Mouse (Mus musculus): Measurements from ENCODE around the gene Akt1s1. TPM values are rescaled to one million over a fixed set of nuclear protein-coding genes. Genes with fewer than 3 reads are reported as not detected.

Akt1s1 gene
- total and polyA plus RNA-seq, 2 experiments from 2014 or later, result 81.8 to 91.8 TPM

GRCm38 (mm10) chr7:44888256-44889105 is 39.7 kb downstream of the Akt1s1 start:
- WGBS, result 37% methylated on average over 13 of the region's 13 CpGs
- H3K36me3 ChIP-seq (replicated peaks; ENCODE audit: control insufficient read depth, insufficient read depth, low read length), result peaks cover 23% of the 10 kb centered on the region
- no peak overlapping the region for H3K4me3 ChIP-seq (ENCODE audit: low read depth, low read length)
- no peaks in the 10 kb centered on the region for H3K9me3 ChIP-seq (replicated peaks; ENCODE audit: control insufficient read depth, low read length)
- peak; percentile 38; the same call in 1 of the 2 replicates for TF ChIP-seq EP300 (IDR thresholded peaks at IDR 0.05; ENCODE audit: low read depth)
- TF ChIP-seq CTCF (IDR thresholded peaks at IDR 0.05; ENCODE audit: low read depth), result no peak
- H3K4me2 ChIP-seq (ENCODE audit: low read depth, low read length), result no peak overlapping the region
- no peak overlapping the region for H3K9ac ChIP-seq (replicated peaks; ENCODE audit: low read depth, low read length)
- ATAC-seq (ENCODE audit: insufficient read depth, low read depth), result peak; percentile 50
- DNase-seq (ENCODE audit: low spot score), result peak; percentile 52
- H3K27ac ChIP-seq (ENCODE audit: low read depth), result peak overlapping the region; percentile 74
- peaks cover 40% of the 10 kb centered on the region for H3K4me1 ChIP-seq (ENCODE audit: control insufficient read depth, insufficient read depth)
- no peaks in the 10 kb centered on the region for H3K27me3 ChIP-seq (ENCODE audit: control insufficient read depth, insufficient read depth, low read length)

- peaks cover 10% of the 10 kb centered on the region; the same call in 1 of the 2 replicates for H3K36me3 ChIP-seq (replicated peaks; ENCODE audit: control insufficient read depth, insufficient read depth, low read length)
- H3K4me3 ChIP-seq (ENCODE audit: low read depth, low read length), result no peak overlapping the region
- peaks cover 44% of the 10 kb centered on the region for H3K4me1 ChIP-seq (ENCODE audit: control insufficient read depth, insufficient read depth)
- no peaks in the 10 kb centered on the region for H3K27me3 ChIP-seq (ENCODE audit: control insufficient read depth, insufficient read depth, low read length)
- no peak overlapping the region for H3K4me2 ChIP-seq (ENCODE audit: low read depth, low read length)
- TF ChIP-seq EP300 (IDR thresholded peaks at IDR 0.05; ENCODE audit: low read depth) (no peak), CTCF (IDR thresholded peaks at IDR 0.05; ENCODE audit: low read depth) (no peak)
- 85% methylated on average over 6 of the region's 7 CpGs for WGBS
- H3K27ac ChIP-seq (ENCODE audit: low read depth), result no peak overlapping the region
- no peak for ATAC-seq (ENCODE audit: insufficient read depth, low read depth)
- no peaks in the 10 kb centered on the region for H3K9me3 ChIP-seq (replicated peaks; ENCODE audit: control insufficient read depth, low read length)
- DNase-seq (ENCODE audit: low spot score), result no peak
- H3K9ac ChIP-seq (replicated peaks; ENCODE audit: low read depth, low read length), result no peak overlapping the region
These were observed 41.4 kb downstream of the Akt1s1 start for GRCm38 (mm10) chr7:44890180-44890579.

GRCm38 (mm10) chr7:44890737-44891136 is 41.9 kb downstream of the Akt1s1 start:
- Histone ChIP-seq H3K27ac (ENCODE audit: low read depth) (no peak overlapping the region), H3K27me3 (ENCODE audit: control insufficient read depth, insufficient read depth, low read length) (no peaks in the 10 kb centered on the region), H3K9ac (replicated peaks; ENCODE audit: low read depth, low read length) (no peak overlapping the region), H3K4me2 (ENCODE audit: low read depth, low read length) (peak overlapping the region; percentile 91), H3K4me3 (ENCODE audit: low read depth, low read length) (no peak overlapping the region; the same call in 1 of the 2 replicates), H3K36me3 (replicated peaks; ENCODE audit: control insufficient read depth, insufficient read depth, low read length) (peaks cover 4% of the 10 kb centered on the region; the same call in 1 of the 2 replicates), H3K4me1 (ENCODE audit: control insufficient read depth, insufficient read depth) (peaks cover 47% of the 10 kb centered on the region), H3K9me3 (replicated peaks; ENCODE audit: control insufficient read depth, low read length) (no peaks in the 10 kb centered on the region)
- ATAC-seq (ENCODE audit: insufficient read depth, low read depth) (no peak), DNase-seq (ENCODE audit: low spot score) (no peak)
- TF ChIP-seq EP300 (IDR thresholded peaks at IDR 0.05; ENCODE audit: low read depth) (no peak), CTCF (IDR thresholded peaks at IDR 0.05; ENCODE audit: low read depth) (no peak)
- 56% methylated on average over 4 of the region's 4 CpGs for WGBS

- H3K4me1 ChIP-seq (ENCODE audit: control insufficient read depth, insufficient read depth), result peaks cover 51% of the 10 kb centered on the region
- 19% methylated on average over 6 of the region's 6 CpGs for WGBS
- peak overlapping the region; percentile 91 for H3K4me2 ChIP-seq (ENCODE audit: low read depth, low read length)
- peak overlapping the region; percentile 91 for H3K27ac ChIP-seq (ENCODE audit: low read depth)
- no peaks in the 10 kb centered on the region; the same call in 1 of the 2 replicates for H3K36me3 ChIP-seq (replicated peaks; ENCODE audit: control insufficient read depth, insufficient read depth, low read length)
- H3K4me3 ChIP-seq (ENCODE audit: low read depth, low read length), result peak overlapping the region; percentile 77
- ATAC-seq (ENCODE audit: insufficient read depth, low read depth) (no peak), DNase-seq (ENCODE audit: low spot score) (no peak)
- no peaks in the 10 kb centered on the region for H3K27me3 ChIP-seq (ENCODE audit: control insufficient read depth, insufficient read depth, low read length)
- H3K9me3 ChIP-seq (replicated peaks; ENCODE audit: control insufficient read depth, low read length), result no peaks in the 10 kb centered on the region
- TF ChIP-seq CTCF (IDR thresholded peaks at IDR 0.05; ENCODE audit: low read depth), result no peak
- TF ChIP-seq EP300 (IDR thresholded peaks at IDR 0.05; ENCODE audit: low read depth), result no peak
- H3K9ac ChIP-seq (replicated peaks; ENCODE audit: low read depth, low read length), result peak overlapping the region; percentile 87
These were observed 42.8 kb downstream of the Akt1s1 start for GRCm38 (mm10) chr7:44891611-44892010.

GRCm38 (mm10) chr7:44892276-44892921 is 43.6 kb downstream of the Akt1s1 start, which contains the start of gene Med25:
Med25 (minus strand) TSS chr7:44892712.
- no peaks in the 10 kb centered on the region for H3K9me3 ChIP-seq (replicated peaks; ENCODE audit: control insufficient read depth, low read length)
- peaks cover 50% of the 10 kb centered on the region for H3K4me1 ChIP-seq (ENCODE audit: control insufficient read depth, insufficient read depth)
- H3K27ac ChIP-seq (ENCODE audit: low read depth), result peak within 1 kb of the TSS; percentile 91
- WGBS, result under 1% methylated on average over 56 of the region's 56 CpGs
- ATAC-seq (ENCODE audit: insufficient read depth, low read depth), result peak; percentile 67
- DNase-seq (ENCODE audit: low spot score), result peak; percentile 93
- peak within 1 kb of the TSS; percentile 91 for H3K4me2 ChIP-seq (ENCODE audit: low read depth, low read length)
- H3K4me3 ChIP-seq (ENCODE audit: low read depth, low read length), result peak within 1 kb of the TSS; percentile 77
- H3K27me3 ChIP-seq (ENCODE audit: control insufficient read depth, insufficient read depth, low read length), result no peaks in the 10 kb centered on the region
- no peaks in the 10 kb centered on the region; the same call in 1 of the 2 replicates for H3K36me3 ChIP-seq (replicated peaks; ENCODE audit: control insufficient read depth, insufficient read depth, low read length)
- no peak for TF ChIP-seq CTCF (IDR thresholded peaks at IDR 0.05; ENCODE audit: low read depth)
- no peak for TF ChIP-seq EP300 (IDR thresholded peaks at IDR 0.05; ENCODE audit: low read depth)
- peak within 1 kb of the TSS; percentile 87 for H3K9ac ChIP-seq (replicated peaks; ENCODE audit: low read depth, low read length)

Measured in heart, postnatal 0 days (tissue).